Mouse (Mus musculus) MEL (cell line): ENCODE measurements at regions not wholly inside any gene's neighbourhood (a gene's known extent, or its start where the extent isn't known, plus 50 kb on each side); places are given as distances from the start of the nearest gene placed in this dataset.

ENCODE experiments used
- BHLHE40 ChIP-seq: IDR thresholded peaks from 2 replicates; pipeline ENCODE4 v1.6.1; 2012; ENCODE audit warnings: low read depth, mild to moderate bottlenecking, inconsistent platforms, low read length, improper control_type of control experiment, borderline replicate concordance
- CTCF ChIP-seq, 3 experiments: IDR thresholded peaks in 2 of 3; conservative IDR thresholded peaks in 1 of 3; 2 replicates each; pipeline ENCODE4 v1.5.1; 2011 to 2012; ENCODE audit warnings: low read length in 3 of 3, low read depth in 2 of 3, mild to moderate bottlenecking in 2 of 3, improper control_type of control experiment in 1 of 3, inconsistent platforms in 1 of 3, mixed read lengths in 1 of 3, moderate library complexity in 1 of 3; ENCODE audit not compliant: control insufficient read depth in 1 of 3, insufficient read depth in 1 of 3, poor library complexity in 1 of 3, severe bottlenecking in 1 of 3
- E2F4 ChIP-seq: IDR thresholded peaks from 2 replicates; pipeline ENCODE4 v1.6.1; 2011; ENCODE audit warnings: low read depth, low read length, improper control_type of control experiment, borderline replicate concordance
- ETS1 ChIP-seq: IDR thresholded peaks from 2 replicates; pipeline ENCODE4 v1.6.1; 2012; ENCODE audit warnings: low read depth, mild to moderate bottlenecking, inconsistent platforms, low read length, improper control_type of control experiment, moderate library complexity
- NELFE ChIP-seq: IDR thresholded peaks from 2 replicates; pipeline ENCODE4 v1.6.1; 2011; ENCODE audit warnings: low read depth, low read length, improper control_type of control experiment
- POLR2A ChIP-seq, 2 experiments: IDR thresholded peaks; 2 replicates each; pipeline ENCODE4 v1.6.1; 2011 to 2012; ENCODE audit warnings: low read length in 2 of 2, mild to moderate bottlenecking in 2 of 2, control low read depth in 1 of 2, improper control_type of control experiment in 1 of 2, low read depth in 1 of 2, moderate library complexity in 1 of 2; ENCODE audit not compliant: control insufficient read depth in 1 of 2, insufficient read depth in 1 of 2, poor library complexity in 1 of 2
- POLR2AphosphoS2 ChIP-seq: IDR thresholded peaks from 2 replicates; pipeline ENCODE4 v1.6.1; 2011; ENCODE audit warnings: low read length, improper control_type of control experiment
- RCOR1 ChIP-seq: IDR thresholded peaks from 2 replicates; pipeline ENCODE4 v1.6.1; 2012; ENCODE audit warnings: low read depth, mild to moderate bottlenecking, inconsistent platforms, low read length, improper control_type of control experiment
- TAL1 ChIP-seq: IDR thresholded peaks from 2 replicates; pipeline ENCODE4 v1.6.1; 2012; ENCODE audit warnings: mild to moderate bottlenecking, inconsistent platforms, low read length, moderate library complexity, mixed read lengths
- TBP ChIP-seq: IDR thresholded peaks from 2 replicates; pipeline ENCODE4 v1.8.0; 2011; ENCODE audit warnings: low read depth, low read length, improper control_type of control experiment
- USF2 ChIP-seq, 2 experiments: IDR thresholded peaks; 2 replicates each; pipeline ENCODE4 v1.6.1; 2011 to 2012; ENCODE audit warnings: improper control_type of control experiment in 2 of 2, low read length in 2 of 2, borderline replicate concordance in 1 of 2, inconsistent platforms in 1 of 2, low read depth in 1 of 2, mild to moderate bottlenecking in 1 of 2; ENCODE audit not compliant: insufficient read depth in 1 of 2
- ZC3H11A ChIP-seq: IDR thresholded peaks from 2 replicates; pipeline ENCODE4 v1.6.1; 2012; ENCODE audit warnings: low read depth, mild to moderate bottlenecking, inconsistent platforms, low read length, improper control_type of control experiment
- ZMIZ1 ChIP-seq: IDR thresholded peaks from 2 replicates; pipeline ENCODE4 v1.6.1; 2012; ENCODE audit warnings: low read depth, mild to moderate bottlenecking, inconsistent platforms, low read length, improper control_type of control experiment, moderate library complexity

- TF ChIP-seq ZC3H11A (no peak), CTCF (IDR thresholded peaks at IDR 0.05 in 2 of 3, conservative IDR thresholded peaks at IDR 0.05 in 1 of 3; ENCODE audit: control insufficient read depth in 1 of 3, insufficient read depth in 1 of 3, low read depth in 2 of 3, low read length in 3 of 3, poor library complexity in 1 of 3, severe bottlenecking in 1 of 3) (no peak), ZMIZ1 (no peak; the same call in 1 of the 2 replicates), TBP (no peak), BHLHE40 (no peak), ETS1 (no peak), RCOR1 (no peak), USF2 (IDR thresholded peaks at IDR 0.05; ENCODE audit: borderline replicate concordance in 1 of 2, insufficient read depth in 1 of 2, low read depth in 1 of 2, low read length in 2 of 2) (no peak), NELFE (no peak), E2F4 (no peak), POLR2A (IDR thresholded peaks at IDR 0.05; ENCODE audit: control insufficient read depth in 1 of 2, insufficient read depth in 1 of 2, low read depth in 1 of 2, low read length in 2 of 2, poor library complexity in 1 of 2) (peak in 1 of 2 experiments; percentile 50; a peak in 1 of 4 replicates), TAL1 (no peak), POLR2AphosphoS2 (no peak)
Measured at GRCm38 (mm10) chr5:91822844-91823576, 139.9 kb downstream of the Rchy1 start.
